Mouse (Mus musculus): ENCODE measurements around the gene Mllt3. TPM values are rescaled to one million over a fixed set of nuclear protein-coding genes. Genes with fewer than 3 reads are reported as not detected.

The Mllt3 gene
- polyA plus RNA-seq, 1 experiment from 2014 or later, result 17.5 TPM

DNA sequence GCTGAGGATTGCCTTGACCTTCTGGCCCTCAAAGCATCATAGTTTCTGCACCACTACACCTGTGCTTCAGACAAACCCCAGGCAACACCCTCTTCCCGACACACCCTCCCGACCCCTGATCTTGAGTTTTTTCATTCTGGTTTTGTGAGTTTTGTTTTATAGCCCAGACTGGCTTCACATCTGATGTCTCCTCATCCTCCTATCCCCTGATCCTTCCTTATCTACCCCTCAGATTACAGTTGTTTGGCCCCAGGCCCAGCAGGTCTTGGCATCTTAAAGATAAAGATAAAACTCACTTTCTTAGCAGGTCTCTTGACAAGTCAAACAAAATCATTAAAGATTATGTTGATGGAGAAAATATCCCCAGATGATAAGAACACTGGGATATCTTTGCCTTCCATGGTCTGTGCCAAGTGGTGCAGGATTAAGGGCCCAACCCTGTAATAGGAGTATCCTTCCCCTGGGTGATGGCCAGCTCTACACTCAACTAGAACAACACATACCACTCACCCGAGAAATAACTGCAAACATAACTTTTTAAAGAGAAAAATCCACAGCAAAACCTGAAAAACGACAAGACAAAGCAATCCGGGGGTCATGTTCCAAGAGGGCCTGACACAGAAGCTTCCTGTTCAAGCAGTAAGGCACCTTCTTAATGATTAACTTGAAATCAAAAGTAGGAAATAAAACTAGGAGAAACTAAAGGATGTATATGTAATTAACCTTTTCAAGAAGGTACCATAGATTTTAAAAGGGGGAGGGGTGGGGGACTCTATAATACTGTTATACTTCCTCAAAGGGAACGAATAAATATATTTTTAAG lies 121.8 kb downstream of the Mllt3 start:
- Histone ChIP-seq H3K27ac (ENCODE audit: low read depth, low read length) (no peak overlapping the region), H3K4me1 (replicated peaks; ENCODE audit: control insufficient read depth, insufficient read depth, low read length) (no peaks in the 10 kb centered on the region), H3K4me3 (ENCODE audit: low read depth, low read length) (no peak overlapping the region), H3K36me3 (ENCODE audit: control insufficient read depth, insufficient read depth) (no peaks in the 10 kb centered on the region), H3K27me3 (replicated peaks; ENCODE audit: control insufficient read depth, insufficient read depth, low read length) (no peaks in the 10 kb centered on the region), H3K9ac (ENCODE audit: low read depth, low read length) (no peak overlapping the region), H3K9me3 (ENCODE audit: control insufficient read depth) (no peaks in the 10 kb centered on the region), H3K4me2 (replicated peaks; ENCODE audit: low read depth) (no peak overlapping the region)
- 36% methylated on average over 6 of the region's 6 CpGs for WGBS
- ATAC-seq, result peak; percentile 56
- TF ChIP-seq CTCF (IDR thresholded peaks at IDR 0.05; ENCODE audit: low read depth), result no peak

DNA sequence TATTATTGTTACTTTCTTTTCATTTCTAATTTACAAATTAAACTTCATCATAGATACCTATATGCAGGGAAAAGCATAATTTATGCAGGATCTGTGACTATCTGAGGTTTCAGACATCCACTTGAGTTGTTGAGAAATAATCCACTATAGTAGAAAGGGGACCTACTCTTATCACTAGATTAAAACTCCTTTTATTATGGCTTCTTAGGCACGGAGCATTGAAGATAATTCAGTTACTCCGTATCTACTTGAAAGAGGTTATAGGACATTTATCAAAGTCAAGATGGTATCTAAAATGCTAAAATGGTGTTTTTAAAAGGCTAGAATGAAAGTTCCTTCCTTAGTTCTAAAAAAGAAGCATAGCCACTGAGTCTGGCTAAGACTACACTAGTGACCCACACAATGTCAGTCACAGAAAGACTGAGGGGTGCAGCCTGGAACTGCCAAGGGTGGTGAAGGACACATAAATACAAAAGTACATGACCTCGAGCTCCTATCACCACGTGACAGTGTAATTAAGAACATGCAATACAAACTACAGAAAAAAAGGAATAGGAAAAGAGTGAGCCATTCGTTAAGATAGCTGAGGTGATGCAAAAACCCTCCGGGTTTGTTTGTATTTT lies 127.9 kb downstream of the Mllt3 start:
- H3K36me3 ChIP-seq (ENCODE audit: control insufficient read depth, insufficient read depth), result no peaks in the 10 kb centered on the region
- H3K4me3 ChIP-seq (ENCODE audit: low read depth, low read length), result no peak overlapping the region
- no peak overlapping the region for H3K4me2 ChIP-seq (replicated peaks; ENCODE audit: low read depth)
- no peak overlapping the region for H3K27ac ChIP-seq (ENCODE audit: low read depth, low read length)
- H3K9me3 ChIP-seq (ENCODE audit: control insufficient read depth), result no peaks in the 10 kb centered on the region
- no peak for TF ChIP-seq CTCF (IDR thresholded peaks at IDR 0.05; ENCODE audit: low read depth)
- ATAC-seq, result no peak
- H3K9ac ChIP-seq (ENCODE audit: low read depth, low read length), result no peak overlapping the region
- WGBS, result 31% methylated on average over 6 of the region's 6 CpGs
- no peaks in the 10 kb centered on the region for H3K27me3 ChIP-seq (replicated peaks; ENCODE audit: control insufficient read depth, insufficient read depth, low read length)
- no peaks in the 10 kb centered on the region; the same call in 1 of the 2 replicates for H3K4me1 ChIP-seq (replicated peaks; ENCODE audit: control insufficient read depth, insufficient read depth, low read length)

- Histone ChIP-seq H3K4me1 (replicated peaks; ENCODE audit: control insufficient read depth, insufficient read depth, low read length) (no peaks in the 10 kb centered on the region; the same call in 1 of the 2 replicates), H3K9me3 (ENCODE audit: control insufficient read depth) (no peaks in the 10 kb centered on the region), H3K4me3 (ENCODE audit: low read depth, low read length) (no peak overlapping the region), H3K4me2 (replicated peaks; ENCODE audit: low read depth) (no peak overlapping the region), H3K9ac (ENCODE audit: low read depth, low read length) (no peak overlapping the region), H3K36me3 (ENCODE audit: control insufficient read depth, insufficient read depth) (no peaks in the 10 kb centered on the region), H3K27me3 (replicated peaks; ENCODE audit: control insufficient read depth, insufficient read depth, low read length) (no peaks in the 10 kb centered on the region), H3K27ac (ENCODE audit: low read depth, low read length) (no peak overlapping the region)
- WGBS, result 39% methylated on average over 1 of the region's 1 CpGs
- TF ChIP-seq CTCF (IDR thresholded peaks at IDR 0.05; ENCODE audit: low read depth), result no peak
- ATAC-seq, result no peak
Observed at GRCm38 (mm10) chr4:87904722-87905121, 128.4 kb downstream of the Mllt3 start.

GRCm38 (mm10) chr4:87902584-87902983 lies 130.6 kb downstream of the Mllt3 start:
- WGBS, result 82% methylated on average over 4 of the region's 4 CpGs
- no peak overlapping the region for H3K4me3 ChIP-seq (ENCODE audit: low read depth, low read length)
- TF ChIP-seq CTCF (IDR thresholded peaks at IDR 0.05; ENCODE audit: low read depth), result no peak
- no peaks in the 10 kb centered on the region for H3K27me3 ChIP-seq (replicated peaks; ENCODE audit: control insufficient read depth, insufficient read depth, low read length)
- no peak overlapping the region for H3K27ac ChIP-seq (ENCODE audit: low read depth, low read length)
- no peaks in the 10 kb centered on the region for H3K36me3 ChIP-seq (ENCODE audit: control insufficient read depth, insufficient read depth)
- no peak overlapping the region for H3K4me2 ChIP-seq (replicated peaks; ENCODE audit: low read depth)
- peaks cover 2% of the 10 kb centered on the region; the same call in 1 of the 2 replicates for H3K4me1 ChIP-seq (replicated peaks; ENCODE audit: control insufficient read depth, insufficient read depth, low read length)
- ATAC-seq, result no peak
- H3K9me3 ChIP-seq (ENCODE audit: control insufficient read depth), result no peaks in the 10 kb centered on the region
- H3K9ac ChIP-seq (ENCODE audit: low read depth, low read length), result no peak overlapping the region

DNA sequence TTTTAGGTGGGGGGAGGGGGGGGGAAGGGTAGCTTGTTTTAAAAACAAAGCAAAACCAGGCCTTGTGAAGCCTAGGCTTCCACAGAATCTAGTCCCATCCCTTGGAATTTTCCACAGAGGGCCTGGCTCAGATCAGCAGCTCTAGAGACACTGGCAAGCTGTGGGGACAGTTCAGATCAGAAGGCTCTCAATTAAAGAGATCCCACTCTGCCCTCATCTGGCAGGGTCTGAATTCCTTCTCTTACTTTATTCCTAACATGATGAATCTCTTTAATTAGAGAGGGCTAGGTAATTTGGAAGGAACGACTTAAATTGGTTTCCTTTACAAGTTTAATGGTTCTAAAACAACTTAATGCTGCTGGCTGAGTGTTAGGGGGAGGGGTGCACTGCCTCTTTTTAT lies 132.0 kb downstream of the Mllt3 start:
- no peak for ATAC-seq
- no peak overlapping the region for H3K27ac ChIP-seq (ENCODE audit: low read depth, low read length)
- H3K4me1 ChIP-seq (replicated peaks; ENCODE audit: control insufficient read depth, insufficient read depth, low read length), result peaks cover 2% of the 10 kb centered on the region; the same call in 1 of the 2 replicates
- no peaks in the 10 kb centered on the region for H3K36me3 ChIP-seq (ENCODE audit: control insufficient read depth, insufficient read depth)
- no peak overlapping the region for H3K9ac ChIP-seq (ENCODE audit: low read depth, low read length)
- H3K9me3 ChIP-seq (ENCODE audit: control insufficient read depth), result no peaks in the 10 kb centered on the region
- peak; percentile 32; the same call in 1 of the 2 replicates for TF ChIP-seq CTCF (IDR thresholded peaks at IDR 0.05; ENCODE audit: low read depth)
- 38% methylated on average over 1 of the region's 1 CpGs for WGBS
- no peak overlapping the region for H3K4me2 ChIP-seq (replicated peaks; ENCODE audit: low read depth)
- H3K4me3 ChIP-seq (ENCODE audit: low read depth, low read length), result no peak overlapping the region
- no peaks in the 10 kb centered on the region for H3K27me3 ChIP-seq (replicated peaks; ENCODE audit: control insufficient read depth, insufficient read depth, low read length)

GRCm38 (mm10) chr4:87893498-87893897 lies 139.7 kb downstream of the Mllt3 start:
- whole genome bisulfite sequencing, result 50% methylated on average over 3 of the region's 3 CpGs
- Histone ChIP-seq H3K36me3 (ENCODE audit: control insufficient read depth, insufficient read depth) (no peaks in the 10 kb centered on the region), H3K9me3 (ENCODE audit: control insufficient read depth) (no peaks in the 10 kb centered on the region), H3K4me1 (replicated peaks; ENCODE audit: control insufficient read depth, insufficient read depth, low read length) (no peaks in the 10 kb centered on the region), H3K9ac (ENCODE audit: low read depth, low read length) (no peak overlapping the region), H3K4me2 (replicated peaks; ENCODE audit: low read depth) (peak overlapping the region; percentile 38), H3K27ac (ENCODE audit: low read depth, low read length) (no peak overlapping the region), H3K27me3 (replicated peaks; ENCODE audit: control insufficient read depth, insufficient read depth, low read length) (no peaks in the 10 kb centered on the region), H3K4me3 (ENCODE audit: low read depth, low read length) (no peak overlapping the region)
- ATAC-seq, result peak; percentile 49; the same call in 1 of the 2 replicates
- TF ChIP-seq CTCF (IDR thresholded peaks at IDR 0.05; ENCODE audit: low read depth), result no peak

All from intestine, postnatal 0 days (tissue).